Mouse (Mus musculus) right cerebral cortex, postnatal 10 days (tissue): ENCODE measurements at regions not wholly inside any gene's neighbourhood (a gene's known extent, or its start where the extent isn't known, plus 50 kb on each side); places are given as distances from the start of the nearest gene placed in this dataset.

Experiments
- DNase-seq, 2 experiments: peaks; one replicate each; pipeline ENCODE4 v3.0.0; 2021; ENCODE audit warnings: low spot score in 2 of 2

DNA sequence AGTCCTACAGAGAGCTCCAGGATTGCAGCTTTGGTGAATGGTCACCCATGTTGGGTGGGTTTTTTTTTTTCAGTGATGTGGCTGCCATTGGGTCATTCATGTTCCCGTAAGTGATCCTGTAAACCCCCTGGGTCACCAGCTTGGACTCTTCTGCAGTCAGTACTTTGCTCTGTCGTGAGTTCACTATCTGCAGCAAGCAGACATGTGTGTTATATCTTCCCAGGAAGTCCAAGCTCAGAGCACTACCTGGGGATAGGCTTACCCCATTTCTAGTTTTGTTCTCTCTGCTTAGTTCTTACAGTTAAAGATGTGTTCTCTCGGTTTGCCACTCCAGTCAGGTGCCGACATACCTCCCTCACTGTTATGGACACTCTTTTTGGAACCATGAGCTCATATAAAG, 143.4 kb upstream of the Hs6st1 start:
- no peak for DNase-seq

GRCm38 (mm10) chr1:35925301-35925700, 142.9 kb upstream of the Hs6st1 start:
- no peak for DNase-seq

- no peak for DNase-seq
These were observed 141.8 kb upstream of the Hs6st1 start for GRCm38 (mm10) chr1:35926191-35927048.

GRCm38 (mm10) chr1:35927049-35927415, 141.2 kb upstream of the Hs6st1 start:
- no peak for DNase-seq

DNA sequence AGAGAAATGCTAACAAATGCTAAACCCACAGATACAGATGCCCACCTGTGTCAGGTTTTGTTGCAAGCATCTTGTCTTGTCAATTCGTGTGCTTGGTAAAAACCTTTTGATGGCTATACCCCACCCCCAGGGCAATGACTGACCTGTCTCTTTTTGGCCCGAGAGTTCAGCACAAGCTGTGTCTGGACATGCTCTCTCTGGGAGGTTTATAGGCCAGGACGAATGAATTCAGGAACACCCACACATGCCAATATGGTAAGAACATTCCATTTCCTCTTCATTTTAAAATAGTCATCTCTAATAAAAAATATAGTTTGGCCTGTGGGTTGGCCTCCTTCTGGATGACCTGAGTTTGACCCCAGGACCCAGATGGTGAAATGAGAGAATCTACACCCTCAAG, 137.8 kb upstream of the Hs6st1 start:
- DNase-seq = no peak

DNA sequence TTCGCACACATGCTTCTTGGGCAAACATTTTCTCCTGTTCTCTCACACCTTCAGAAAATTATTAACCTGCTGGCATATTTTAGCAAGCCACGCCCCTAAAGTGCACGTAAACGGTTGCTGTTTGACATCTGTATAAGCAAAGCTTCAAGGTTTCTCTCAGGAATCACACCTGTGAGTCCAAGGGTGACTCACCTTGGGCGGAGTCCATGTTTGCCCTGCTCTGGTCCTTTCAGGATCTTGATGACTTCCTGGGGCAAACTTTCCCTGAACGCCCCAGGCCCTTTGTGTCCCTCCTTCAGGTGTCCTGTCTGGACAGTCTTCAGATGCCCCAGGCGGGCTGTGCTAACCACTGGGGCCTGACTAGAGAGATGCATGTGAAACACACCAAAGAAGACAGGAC, 137.1 kb upstream of the Hs6st1 start:
- DNase-seq = no peak

DNA sequence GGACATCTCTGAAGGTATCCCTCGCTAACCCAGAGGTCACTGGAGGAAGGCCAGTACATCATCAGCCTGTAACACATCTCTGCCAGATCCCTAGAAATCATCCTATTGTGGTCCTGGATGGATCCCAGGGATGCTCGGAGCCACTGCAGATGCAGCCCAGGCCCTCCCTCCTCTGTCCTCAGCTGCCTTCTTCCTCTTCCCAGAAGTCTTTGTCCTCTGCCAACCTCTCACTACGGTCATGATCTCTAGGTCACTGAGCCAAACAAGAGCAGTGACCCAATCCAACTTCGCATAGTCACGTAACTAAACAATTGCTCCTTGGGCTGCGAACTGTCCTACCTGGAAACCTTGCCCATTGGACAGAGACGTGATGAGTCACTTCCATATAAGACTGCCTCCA, 134.7 kb upstream of the Hs6st1 start:
- DNase-seq = no peak

DNA sequence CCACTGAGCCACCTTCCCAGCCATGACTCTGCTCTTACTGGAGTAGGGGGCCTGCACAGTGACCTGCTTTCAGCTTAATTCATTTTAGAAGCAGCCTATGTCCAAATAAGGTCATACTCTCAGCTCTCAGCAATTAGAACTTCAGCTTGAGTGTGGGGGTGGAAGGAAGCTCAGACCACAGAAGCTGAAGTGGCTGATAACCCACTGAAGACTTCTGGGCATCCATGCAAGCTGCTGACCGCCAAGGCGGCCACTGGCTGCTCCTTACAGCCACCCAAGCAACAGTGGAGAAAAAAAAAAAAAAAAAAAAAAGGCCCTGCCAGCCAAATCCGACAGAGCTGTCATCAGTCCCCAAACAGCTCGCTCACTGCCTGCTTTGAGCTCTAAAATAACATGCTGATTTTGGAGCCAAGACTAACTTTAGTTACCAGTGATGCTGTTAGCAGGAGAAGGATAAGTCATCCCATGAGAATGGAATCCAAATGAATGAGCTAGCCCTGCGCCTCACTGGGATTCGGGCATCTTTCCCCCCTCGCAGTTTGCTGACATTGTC, 133.0 kb upstream of the Hs6st1 start:
- peak; percentile 47 to 72 for DNase-seq

DNA sequence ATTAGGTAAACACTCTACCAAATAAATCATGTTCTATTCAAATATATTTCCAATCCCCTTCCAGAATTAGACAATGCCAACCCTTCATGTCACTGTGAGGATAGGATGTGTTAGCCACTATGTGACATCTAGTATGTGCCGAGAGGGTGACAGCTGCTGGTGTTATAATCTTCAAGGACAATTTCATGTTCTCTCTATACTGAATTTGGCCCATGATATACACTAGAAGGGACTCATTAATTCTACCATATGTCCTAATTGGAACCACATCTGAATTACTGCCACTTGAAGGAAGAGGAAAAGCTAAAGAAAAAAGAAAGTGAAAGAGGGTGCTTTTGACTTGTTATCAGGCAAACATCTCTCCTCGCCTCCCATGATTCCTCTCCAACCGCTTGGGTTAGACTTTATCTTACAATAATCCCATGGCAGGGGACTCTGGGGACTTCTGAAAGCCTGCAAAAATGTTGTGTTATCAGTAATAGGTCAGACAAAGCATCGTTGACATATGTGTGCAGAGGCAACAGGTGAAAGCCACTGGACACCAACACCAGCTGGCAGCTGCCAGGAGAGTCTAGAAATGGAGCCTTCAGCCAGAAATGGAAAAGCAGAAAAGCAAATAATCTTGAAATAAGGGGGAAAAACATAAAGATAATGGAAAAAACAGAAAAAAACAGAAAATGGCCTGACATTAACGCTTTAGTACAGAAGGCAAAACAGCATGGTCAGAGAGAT, 131.7 kb upstream of the Hs6st1 start:
- no peak for DNase-seq

DNA sequence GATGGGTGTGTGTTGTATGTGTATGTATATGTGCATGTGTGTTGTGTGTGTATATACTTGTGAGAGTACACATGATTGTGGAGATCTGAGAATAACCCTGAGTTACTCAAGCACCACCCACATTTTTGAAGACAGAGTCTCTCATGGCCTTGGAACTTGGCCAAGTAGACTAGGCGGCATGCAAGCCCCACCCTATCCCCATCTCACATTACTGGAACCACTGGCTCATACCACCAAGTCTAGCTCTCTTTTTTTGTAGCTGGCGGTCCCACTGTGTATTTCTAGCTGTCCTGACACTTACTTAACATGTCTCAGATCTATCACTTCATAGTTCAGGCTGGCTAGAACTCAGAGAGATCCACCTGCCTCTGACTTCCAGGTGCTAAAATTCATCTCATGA, 128.0 kb upstream of the Hs6st1 start:
- no peak for DNase-seq

DNA sequence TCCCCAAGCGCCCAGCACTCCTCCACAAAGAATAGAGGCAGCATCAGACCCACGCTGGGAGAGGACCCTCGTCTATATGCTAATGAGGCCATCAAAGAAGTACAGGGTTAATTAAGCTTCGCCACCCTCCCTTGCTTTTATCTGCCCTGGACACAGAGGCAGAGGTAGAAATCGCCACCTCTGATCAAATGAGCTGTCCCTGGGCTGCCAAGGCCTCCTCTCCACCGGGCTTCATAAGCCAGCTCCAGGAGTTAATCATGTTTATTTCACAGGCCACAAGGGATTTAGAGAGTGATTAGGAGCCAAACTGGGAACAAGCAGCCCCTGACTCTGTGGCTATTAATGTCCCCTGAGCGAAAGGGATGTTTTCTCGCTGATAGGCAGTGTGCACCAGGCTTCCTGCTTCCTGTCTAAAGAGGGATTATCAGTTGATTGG, 126.5 kb upstream of the Hs6st1 start:
- no peak for DNase-seq

GRCm38 (mm10) chr1:35942222-35942621, 126.0 kb upstream of the Hs6st1 start:
- DNase-seq = no peak

DNA sequence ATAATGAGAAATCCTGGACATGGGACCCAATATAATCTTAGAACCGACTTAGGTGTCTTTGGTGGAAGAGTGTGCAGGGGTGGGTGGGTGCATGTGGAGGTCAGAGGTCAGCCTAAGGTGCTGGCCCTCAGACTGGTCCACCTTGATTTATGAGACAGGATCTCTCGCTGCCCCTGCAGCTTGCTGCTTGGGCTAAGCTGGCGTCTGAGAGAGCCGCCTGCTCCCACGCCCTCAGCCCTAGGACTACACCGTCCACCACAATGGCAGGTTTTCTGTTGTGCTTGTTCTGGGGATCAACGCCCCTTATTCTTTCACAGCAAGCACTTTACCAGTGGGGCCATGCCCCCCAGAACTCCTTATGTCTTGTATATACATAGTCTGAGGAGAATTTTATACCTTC, 124.4 kb upstream of the Hs6st1 start:
- DNase-seq = no peak

GRCm38 (mm10) chr1:35944376-35944775, 123.8 kb upstream of the Hs6st1 start:
- DNase-seq = no peak

GRCm38 (mm10) chr1:35944849-35945248, 123.4 kb upstream of the Hs6st1 start:
- no peak for DNase-seq

GRCm38 (mm10) chr1:35945596-35945995, 122.6 kb upstream of the Hs6st1 start:
- DNase-seq = no peak

- no peak for DNase-seq
These were observed 120.1 kb upstream of the Hs6st1 start for GRCm38 (mm10) chr1:35948104-35948503.

DNA sequence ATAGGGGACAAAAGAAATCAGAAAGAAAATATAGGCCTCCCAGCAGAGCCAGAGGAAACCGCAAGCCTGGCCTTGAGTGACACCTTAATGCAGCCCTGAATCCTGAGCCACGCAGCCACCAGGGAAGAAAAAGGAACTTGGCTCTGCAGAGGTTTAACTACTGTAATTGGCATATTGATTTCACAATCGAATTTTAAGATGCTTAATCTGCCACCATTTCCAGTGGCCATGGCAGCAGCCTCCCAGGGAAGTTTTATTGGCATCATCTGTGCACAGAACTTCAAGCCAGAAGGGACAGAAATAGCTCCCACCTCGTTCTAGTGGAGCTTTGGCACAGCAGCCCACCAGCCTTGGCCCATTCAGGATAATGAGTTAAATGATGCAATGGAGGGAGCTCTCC, 117.1 kb upstream of the Hs6st1 start:
- DNase-seq = peak; percentile 72 to 75

GRCm38 (mm10) chr1:35953721-35954120, 114.5 kb upstream of the Hs6st1 start:
- DNase-seq = no peak

- DNase-seq = no peak
These were observed 110.5 kb upstream of the Hs6st1 start for GRCm38 (mm10) chr1:35957425-35958372.

GRCm38 (mm10) chr1:35959729-35960128, 108.5 kb upstream of the Hs6st1 start:
- DNase-seq = no peak

- DNase-seq = no peak
These were observed 107.4 kb upstream of the Hs6st1 start for GRCm38 (mm10) chr1:35960844-35961243.
